Mouse (Mus musculus) liver, adult 2 months (tissue): Measurements from ENCODE around the gene Abtb1. TPM values are rescaled to one million over a fixed set of nuclear protein-coding genes. Genes with fewer than 3 reads are reported as not detected.

Experiments used
- DNase-seq: peaks from one replicate; pipeline ENCODE4 v3.0.0-alpha.2; 2011; ENCODE audit warnings: low read depth, low spot score; ENCODE audit errors: extremely low read depth
- H3K27ac ChIP-seq: fragments of 200-500 bp; replicated peaks from 2 replicates; pipeline ENCODE4 v1.5.1; 2012; ENCODE audit warnings: low read depth, mild to moderate bottlenecking, control low read depth, inconsistent platforms, low read length; ENCODE audit not compliant: insufficient read depth
- H3K27me3 ChIP-seq: fragments of 200-500 bp; 2 replicates; pipeline ENCODE4 v1.6.1; 2012; ENCODE audit warnings: mild to moderate bottlenecking, moderate library complexity, low read length, inconsistent platforms; ENCODE audit not compliant: control insufficient read depth, insufficient read depth
- H3K36me3 ChIP-seq: fragments of 200-500 bp; 2 replicates; pipeline ENCODE4 v1.6.1; 2012; ENCODE audit warnings: low read length, inconsistent platforms; ENCODE audit not compliant: control insufficient read depth, insufficient read depth
- H3K4me1 ChIP-seq: fragments of 200-500 bp; 2 replicates; pipeline ENCODE4 v1.6.1; 2011; ENCODE audit warnings: low read length; ENCODE audit not compliant: control insufficient read depth, insufficient read depth
- H3K4me3 ChIP-seq: fragments of 200-500 bp; 2 replicates; pipeline ENCODE4 v1.5.1; 2011; ENCODE audit warnings: low read depth, mild to moderate bottlenecking, control low read depth, low read length, moderate library complexity; ENCODE audit not compliant: insufficient read depth
- H3K79me2 ChIP-seq: fragments of 200-500 bp; 2 replicates; pipeline ENCODE4 v1.6.1; 2012; ENCODE audit warnings: inconsistent platforms, mild to moderate bottlenecking, low read length, moderate library complexity; ENCODE audit not compliant: control insufficient read depth, insufficient read depth
- H3K9ac ChIP-seq: fragments of 200-500 bp; 2 replicates; pipeline ENCODE4 v1.6.1; 2012; ENCODE audit warnings: low read depth, mild to moderate bottlenecking, control low read depth, inconsistent platforms, low read length
- CTCF ChIP-seq: fragments of 200-500 bp; IDR thresholded peaks from 2 replicates; pipeline ENCODE4 v1.5.1; 2011; ENCODE audit warnings: low read depth, low read length, control low read depth
- POLR2A ChIP-seq: fragments of 200-500 bp; IDR thresholded peaks from 2 replicates; pipeline ENCODE4 v1.6.1; 2011; ENCODE audit warnings: low read length, control low read depth; ENCODE audit not compliant: insufficient read depth; ENCODE audit errors: extremely low read depth
- WGBS: fragments of 180-500 bp; shearing (Covaris S2); methylation state at CpG from one replicate; pipeline ENCODE4 v1.1.7; 2018; 5-methylcytosine and 5-hydroxymethylcytosine counted together
- polyA plus RNA-seq: library from polyadenylated mRNA; depleted of rRNA; stranded (reverse); fragments of >200 nt; gene quantifications from 2 replicates; pipeline ENCODE4 v1.2.3, GENCODE M21; 2012
- total RNA-seq: library from RNA; depleted of rRNA; stranded (reverse); fragments of >200 nt; gene quantifications from 2 replicates; pipeline ENCODE4 v1.2.3, GENCODE M21; 2014

The Abtb1 gene
- total and polyA plus RNA-seq, 2 experiments: 28.2 to 60.0 TPM

DNA sequence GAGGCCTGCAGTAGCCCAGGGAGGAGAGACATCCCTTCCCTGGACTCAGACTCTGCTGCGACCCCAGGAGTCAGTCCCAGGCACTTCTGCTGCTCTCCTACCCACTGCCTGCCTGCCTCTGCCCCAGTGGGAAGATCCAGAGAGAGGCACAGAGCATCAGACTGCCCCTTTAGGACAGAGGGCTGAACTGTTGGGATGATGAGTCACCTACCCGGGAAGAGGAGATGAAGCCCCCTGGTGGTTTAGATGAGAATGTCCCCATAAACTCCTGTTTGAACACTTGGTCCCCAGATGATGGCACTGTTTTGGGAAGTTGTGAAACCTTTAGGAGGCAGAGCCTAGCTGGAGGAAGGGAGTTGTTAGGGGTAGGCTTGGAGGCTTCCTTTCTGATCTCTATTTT lies 19.1 kb upstream of the Abtb1 start:
- TF ChIP-seq POLR2A (no peak), CTCF (peak; percentile 31; the same call in 1 of the 2 replicates)
- H3K27ac ChIP-seq: no peak overlapping the region
- DNase-seq: peak; percentile 45
- no peaks in the 10 kb centered on the region for H3K4me1 ChIP-seq
- H3K4me3 ChIP-seq: no peak overlapping the region
- H3K79me2 ChIP-seq: no peaks in the 10 kb centered on the region
- 18% methylated on average over 2 of the region's 2 CpGs for WGBS
- no peaks in the 10 kb centered on the region for H3K27me3 ChIP-seq
- H3K36me3 ChIP-seq: no peaks in the 10 kb centered on the region
- H3K9ac ChIP-seq: no peak overlapping the region

DNA sequence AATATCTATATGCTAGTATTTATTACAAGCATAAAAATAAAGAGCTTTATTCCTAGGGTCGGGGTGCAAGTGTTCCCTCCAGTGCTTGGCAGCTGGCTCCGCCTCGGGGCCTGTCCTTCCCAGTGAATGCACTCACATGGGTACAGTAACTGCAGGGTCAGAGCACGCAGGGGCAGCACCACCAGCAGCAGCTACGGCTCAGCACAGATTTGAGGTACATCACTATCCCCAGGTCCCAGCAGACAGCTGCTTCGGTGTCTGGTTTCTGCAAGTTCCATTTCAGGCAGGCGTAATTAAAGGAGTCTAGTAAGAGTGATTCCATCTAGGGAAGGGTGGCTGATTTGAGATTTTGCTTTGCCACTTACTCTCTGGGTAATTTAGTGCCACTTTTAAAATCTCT lies 16.6 kb upstream of the Abtb1 start:
- H3K9ac ChIP-seq: no peak overlapping the region
- no peaks in the 10 kb centered on the region for H3K36me3 ChIP-seq
- H3K27ac ChIP-seq: no peak overlapping the region
- H3K79me2 ChIP-seq: no peaks in the 10 kb centered on the region
- 88% methylated on average over 7 of the region's 7 CpGs for WGBS
- TF ChIP-seq POLR2A (no peak), CTCF (no peak)
- H3K27me3 ChIP-seq: no peaks in the 10 kb centered on the region
- DNase-seq: no peak
- no peak overlapping the region for H3K4me3 ChIP-seq
- no peaks in the 10 kb centered on the region for H3K4me1 ChIP-seq

DNA sequence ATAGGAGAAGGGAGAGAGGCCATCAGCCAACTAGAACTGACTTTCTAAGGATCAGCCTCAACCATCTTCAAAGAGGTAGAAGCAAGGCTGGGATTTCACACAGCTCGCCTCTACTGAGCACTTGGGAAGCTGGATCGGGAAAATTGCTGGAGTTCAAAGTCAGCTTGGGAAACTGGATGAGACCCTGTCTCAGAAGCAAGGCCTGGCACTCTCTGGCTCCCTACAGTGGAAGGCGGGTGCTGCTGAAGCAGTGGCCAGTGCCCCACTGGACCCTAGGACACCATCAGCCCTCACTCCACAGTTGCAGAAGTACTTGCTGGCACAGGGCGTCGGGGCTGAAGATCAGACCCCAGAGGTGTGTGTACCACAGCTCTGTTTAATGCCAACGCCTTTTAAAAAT lies 16.0 kb upstream of the Abtb1 start:
- Histone ChIP-seq H3K27ac (no peak overlapping the region), H3K9ac (no peak overlapping the region), H3K36me3 (no peaks in the 10 kb centered on the region), H3K4me3 (no peak overlapping the region), H3K79me2 (no peaks in the 10 kb centered on the region), H3K27me3 (no peaks in the 10 kb centered on the region), H3K4me1 (no peaks in the 10 kb centered on the region)
- no peak for DNase-seq
- TF ChIP-seq POLR2A (no peak), CTCF (no peak)
- WGBS: 88% methylated on average over 6 of the region's 6 CpGs

- no peak overlapping the region for H3K9ac ChIP-seq
Observed at GRCm38 (mm10) chr6:88857249-88857648, 15.5 kb upstream of the Abtb1 start.

GRCm38 (mm10) chr6:88855636-88856035 lies 13.9 kb upstream of the Abtb1 start:
- no peaks in the 10 kb centered on the region for H3K36me3 ChIP-seq
- no peaks in the 10 kb centered on the region for H3K79me2 ChIP-seq
- H3K9ac ChIP-seq: no peak overlapping the region
- H3K27me3 ChIP-seq: no peaks in the 10 kb centered on the region
- no peak for TF ChIP-seq POLR2A
- peak; percentile 44; the same call in 1 of the 2 replicates for TF ChIP-seq CTCF
- H3K4me3 ChIP-seq: no peak overlapping the region
- 21% methylated on average over 5 of the region's 5 CpGs for WGBS
- H3K4me1 ChIP-seq: no peaks in the 10 kb centered on the region
- no peak overlapping the region for H3K27ac ChIP-seq
- DNase-seq: peak; percentile 58

More at GRCm38 (mm10) chr6:88857249-88857648, 15.5 kb upstream of the Abtb1 start:
- Histone ChIP-seq H3K27me3 (no peaks in the 10 kb centered on the region), H3K4me1 (no peaks in the 10 kb centered on the region), H3K27ac (no peak overlapping the region), H3K79me2 (no peaks in the 10 kb centered on the region), H3K4me3 (no peak overlapping the region), H3K36me3 (no peaks in the 10 kb centered on the region)
- TF ChIP-seq CTCF (0 out of 2 replicates have a peak, but pooled peaks have one; percentile 17), POLR2A (no peak)
- 23% methylated on average over 9 of the region's 9 CpGs for WGBS
- no peak for DNase-seq

GRCm38 (mm10) chr6:88854509-88854908 lies 12.7 kb upstream of the Abtb1 start:
- no peak for TF ChIP-seq POLR2A
- TF ChIP-seq CTCF: no peak
- no peak overlapping the region for H3K9ac ChIP-seq
- no peak overlapping the region for H3K4me3 ChIP-seq
- DNase-seq: no peak
- no peaks in the 10 kb centered on the region for H3K36me3 ChIP-seq
- no peaks in the 10 kb centered on the region for H3K27me3 ChIP-seq
- H3K79me2 ChIP-seq: no peaks in the 10 kb centered on the region
- no peak overlapping the region for H3K27ac ChIP-seq
- 58% methylated on average over 5 of the region's 5 CpGs for WGBS
- no peaks in the 10 kb centered on the region for H3K4me1 ChIP-seq
